1 mouse cellular context compared by ENCODE assay signal in genomic region chr11:90637440-90638311, GRCm38 (mm10).
TF ChIP-seq lines count a peak whose summit lies in the region.

Gene Stxbp4, minus strand, starts transcription at chr11:90638084.
Gene Cox11, plus strand, starts transcription at chr11:90638173.

TF ChIP-seq in CH12.LX, 34 proteins besides CTCF, POLR2A, EP300 and RAD21 (continued from another document):
- peak; percentile 87; the same call in 1 of the 2 replicates for TF ChIP-seq MXI1 (IDR thresholded peaks at IDR 0.05; ENCODE audit: low read depth, low read length)
- no peak for TF ChIP-seq USF1 (IDR thresholded peaks at IDR 0.05; ENCODE audit: low read depth, low read length)
- TF ChIP-seq NELFE (IDR thresholded peaks at IDR 0.05; ENCODE audit: low read depth, low read length), result peak; percentile 94
- TF ChIP-seq ELF1 (IDR thresholded peaks at IDR 0.05; ENCODE audit: low read depth, low read length), result peak; percentile 79
- no peak for TF ChIP-seq RCOR1 (conservative IDR thresholded peaks at IDR 0.05; ENCODE audit: low read depth, low read length)
- no peak for TF ChIP-seq ZC3H11A (IDR thresholded peaks at IDR 0.05; ENCODE audit: low read depth, low read length)
- no peak for TF ChIP-seq ZKSCAN1 (IDR thresholded peaks at IDR 0.05; ENCODE audit: borderline replicate concordance, low read depth, low read length)
- no peak for TF ChIP-seq MAFK (IDR thresholded peaks at IDR 0.05; ENCODE audit: insufficient replicate concordance, low read length)
- TF ChIP-seq MEF2A (IDR thresholded peaks at IDR 0.05; ENCODE audit: borderline replicate concordance, low read depth, low read length), result 0 out of 2 replicates have a peak, but pooled peaks have one; percentile 54
- no peak for TF ChIP-seq SMC3 (IDR thresholded peaks at IDR 0.05; ENCODE audit: low read depth, low read length)
- no peak; the same call in 1 of the 2 replicates for TF ChIP-seq MAZ (IDR thresholded peaks at IDR 0.05; ENCODE audit: low read depth, low read length)
- TF ChIP-seq USF2 (conservative IDR thresholded peaks at IDR 0.05; ENCODE audit: low read depth, low read length), result no peak
- TF ChIP-seq GABPA (IDR thresholded peaks at IDR 0.05; ENCODE audit: insufficient replicate concordance, low read depth, low read length), result no peak
- TF ChIP-seq TBP (conservative IDR thresholded peaks at IDR 0.05; ENCODE audit: low read depth, low read length), result peak; percentile 83; the same call in 1 of the 2 replicates
- TF ChIP-seq TCF12 (IDR thresholded peaks at IDR 0.05; ENCODE audit: low read depth, low read length), result peak; percentile 88
- peak; percentile 80 for TF ChIP-seq SIN3A (IDR thresholded peaks at IDR 0.05; ENCODE audit: low read length)
- no peak for TF ChIP-seq CHD1 (IDR thresholded peaks at IDR 0.05; ENCODE audit: low read depth, low read length)
